Mouse (Mus musculus) lung, embryonic 15.5 days (tissue): ENCODE measurements at regions not wholly inside any gene's neighbourhood (a gene's known extent, or its start where the extent isn't known, plus 50 kb on each side); places are given as distances from the start of the nearest gene placed in this dataset.
A peak's percentile ranks its signal among the peaks of the same experiment; 100 is the strongest.

Experiments
- ATAC-seq: fragments of 200-750 bp; cut with Nextera tagmentation; 2 replicates; pipeline ENCODE4 v1.8.0; 2017; ENCODE audit warnings: moderate number of reproducible peaks, borderline replicate concordance; ENCODE audit not compliant: low FRiP score, low TSS enrichment; ENCODE audit errors: extremely low read depth
- H3K27ac ChIP-seq: fragments of 300-500 bp; sonication (generic); 2 replicates; pipeline ENCODE4 v1.5.1; 2015; ENCODE audit warnings: moderate library complexity, mild to moderate bottlenecking, inconsistent platforms
- H3K27me3 ChIP-seq: fragments of 300-500 bp; sonication (generic); 2 replicates; pipeline ENCODE4 v1.6.1; 2015; ENCODE audit warnings: inconsistent platforms
- H3K36me3 ChIP-seq: fragments of 300-500 bp; sonication (generic); 2 replicates; pipeline ENCODE4 v1.6.1; 2015; ENCODE audit warnings: inconsistent platforms
- H3K4me1 ChIP-seq: fragments of 300-500 bp; sonication (generic); 2 replicates; pipeline ENCODE4 v1.6.1; 2015; ENCODE audit warnings: inconsistent platforms
- H3K4me2 ChIP-seq: fragments of 300-500 bp; sonication (generic); 2 replicates; pipeline ENCODE4 v1.6.1; 2015; ENCODE audit warnings: inconsistent platforms, mild to moderate bottlenecking, moderate library complexity
- H3K4me3 ChIP-seq: fragments of 300-500 bp; sonication (generic); 2 replicates; pipeline ENCODE4 v1.5.1; 2015; ENCODE audit warnings: mild to moderate bottlenecking, inconsistent platforms
- H3K9ac ChIP-seq: fragments of 300-500 bp; sonication (generic); 2 replicates; pipeline ENCODE4 v1.6.1; 2015; ENCODE audit warnings: inconsistent platforms
- H3K9me3 ChIP-seq: fragments of 300-500 bp; sonication (generic); 2 replicates; pipeline ENCODE4 v1.6.1; 2016; ENCODE audit warnings: inconsistent platforms
- WGBS: fragments of 180-500 bp; shearing (Covaris S2); methylation state at CpG from one replicate; pipeline ENCODE4 v1.1.7; 2015; 5-methylcytosine and 5-hydroxymethylcytosine counted together

DNA sequence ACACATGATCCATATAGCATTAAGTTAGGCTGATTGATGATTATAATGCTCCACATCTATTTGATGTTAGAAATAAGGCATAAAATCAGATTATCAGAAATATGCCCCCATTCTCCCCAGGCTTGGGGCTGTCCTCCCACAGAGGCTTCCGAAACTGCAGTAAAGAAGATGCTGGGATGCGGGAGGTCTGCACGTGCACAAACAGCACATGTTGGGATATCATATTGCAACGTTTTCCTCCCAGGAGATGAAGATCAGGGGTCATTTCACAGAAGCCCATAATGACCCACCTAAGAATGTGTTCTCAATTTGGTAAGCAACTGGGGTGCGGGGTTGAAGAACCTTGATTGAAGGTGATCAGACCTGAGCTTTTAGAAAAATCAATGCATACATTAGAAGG lies 85.9 kb upstream of the Got2 start:
- Histone ChIP-seq H3K36me3 (no peaks in the 10 kb centered on the region), H3K4me3 (no peak overlapping the region), H3K27ac (no peak overlapping the region), H3K4me1 (no peaks in the 10 kb centered on the region), H3K27me3 (no peaks in the 10 kb centered on the region), H3K9me3 (no peaks in the 10 kb centered on the region), H3K4me2 (no peak overlapping the region), H3K9ac (no peak overlapping the region)
- 62% methylated on average over 5 of the region's 5 CpGs for WGBS
- ATAC-seq, result no peak

DNA sequence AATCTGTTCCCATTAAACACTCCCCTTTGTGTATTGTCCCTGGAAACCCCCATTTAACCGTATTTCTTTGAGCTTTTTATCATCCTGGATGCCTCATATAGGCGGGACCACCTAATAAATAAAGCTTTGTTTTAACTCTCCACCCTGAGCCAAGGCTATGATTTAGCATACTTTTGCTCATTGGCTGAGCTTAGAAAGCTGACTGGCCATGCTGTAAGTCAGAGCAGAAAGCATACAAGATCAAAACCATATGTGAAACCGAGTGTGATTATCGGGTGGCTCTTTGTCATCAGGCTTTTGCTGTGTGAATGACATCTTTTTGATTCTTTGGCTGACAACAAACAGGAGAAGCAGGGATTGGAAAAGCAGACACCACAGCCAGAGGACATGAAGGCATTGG lies 85.2 kb upstream of the Got2 start:
- Histone ChIP-seq H3K36me3 (no peaks in the 10 kb centered on the region), H3K4me3 (no peak overlapping the region), H3K27me3 (no peaks in the 10 kb centered on the region), H3K27ac (no peak overlapping the region), H3K9ac (no peak overlapping the region), H3K4me2 (no peak overlapping the region), H3K4me1 (no peaks in the 10 kb centered on the region), H3K9me3 (no peaks in the 10 kb centered on the region)
- ATAC-seq, result no peak
- 21% methylated on average over 4 of the region's 4 CpGs for WGBS

- no peak for ATAC-seq
- H3K4me3 ChIP-seq, result no peak overlapping the region
- H3K27ac ChIP-seq, result no peak overlapping the region
- no peaks in the 10 kb centered on the region for H3K9me3 ChIP-seq
- no peak overlapping the region for H3K9ac ChIP-seq
- H3K4me1 ChIP-seq, result no peaks in the 10 kb centered on the region
- no peak overlapping the region for H3K4me2 ChIP-seq
- no peaks in the 10 kb centered on the region for H3K36me3 ChIP-seq
- no peaks in the 10 kb centered on the region for H3K27me3 ChIP-seq
- 88% methylated on average over 6 of the region's 6 CpGs for WGBS
These were observed 80.5 kb upstream of the Got2 start for GRCm38 (mm10) chr8:95968828-95969227.

- Histone ChIP-seq H3K27ac (no peak overlapping the region), H3K4me3 (no peak overlapping the region), H3K4me2 (no peak overlapping the region), H3K36me3 (no peaks in the 10 kb centered on the region), H3K9me3 (no peaks in the 10 kb centered on the region), H3K9ac (no peak overlapping the region), H3K4me1 (no peaks in the 10 kb centered on the region), H3K27me3 (no peaks in the 10 kb centered on the region)
- ATAC-seq, result no peak
- 29% methylated on average over 1 of the region's 1 CpGs for WGBS
These were observed 78.1 kb upstream of the Got2 start for GRCm38 (mm10) chr8:95966430-95966829.

- Histone ChIP-seq H3K9me3 (no peaks in the 10 kb centered on the region), H3K36me3 (no peaks in the 10 kb centered on the region), H3K9ac (no peak overlapping the region), H3K27ac (no peak overlapping the region), H3K4me3 (peak overlapping the region; percentile 26; the same call in 1 of the 2 replicates), H3K4me2 (peak overlapping the region; percentile 49), H3K27me3 (no peaks in the 10 kb centered on the region; the same call in 1 of the 2 replicates), H3K4me1 (no peaks in the 10 kb centered on the region)
- no peak for ATAC-seq
- WGBS, result 25% methylated on average over 10 of the region's 10 CpGs
These were observed 63.9 kb upstream of the Got2 start for GRCm38 (mm10) chr8:95952257-95952656.

- peak overlapping the region; percentile 26 for H3K4me3 ChIP-seq
- H3K36me3 ChIP-seq, result no peaks in the 10 kb centered on the region
- H3K27me3 ChIP-seq, result no peaks in the 10 kb centered on the region; the same call in 1 of the 2 replicates
- H3K27ac ChIP-seq, result no peak overlapping the region
- no peaks in the 10 kb centered on the region for H3K9me3 ChIP-seq
- ATAC-seq, result peak; percentile 82; the same call in 1 of the 2 replicates
- H3K4me2 ChIP-seq, result peak overlapping the region; percentile 49
- under 1% methylated on average over 17 of the region's 17 CpGs for WGBS
- no peak overlapping the region for H3K9ac ChIP-seq
- no peaks in the 10 kb centered on the region for H3K4me1 ChIP-seq
These were observed 63.4 kb upstream of the Got2 start for GRCm38 (mm10) chr8:95951794-95952193.
